Mouse (Mus musculus): ENCODE measurements around the gene Tmem117.

Tmem117 gene

GRCm38 (mm10) chr15:94903188-94903587 is 274.2 kb downstream of the Tmem117 start:
- no peak for DNase-seq

- no peak for DNase-seq
These were observed 275.8 kb downstream of the Tmem117 start for GRCm38 (mm10) chr15:94904672-94905407.

GRCm38 (mm10) chr15:94921672-94922071 is 292.6 kb downstream of the Tmem117 start:
- DNase-seq = no peak

- no peak for DNase-seq
These were observed 299.0 kb downstream of the Tmem117 start for GRCm38 (mm10) chr15:94927986-94928385.

- DNase-seq = no peak
These were observed 301.7 kb downstream of the Tmem117 start for GRCm38 (mm10) chr15:94930743-94931142.

GRCm38 (mm10) chr15:94933044-94933443 is 304.0 kb downstream of the Tmem117 start:
- no peak for DNase-seq

- DNase-seq = no peak
These were observed 304.4 kb downstream of the Tmem117 start for GRCm38 (mm10) chr15:94933480-94933879.

GRCm38 (mm10) chr15:94941954-94942353 is 312.9 kb downstream of the Tmem117 start:
- no peak for DNase-seq

GRCm38 (mm10) chr15:94942465-94942864 is 313.4 kb downstream of the Tmem117 start:
- no peak for DNase-seq

GRCm38 (mm10) chr15:94943891-94944290 is 314.9 kb downstream of the Tmem117 start:
- no peak for DNase-seq

GRCm38 (mm10) chr15:94951382-94952048 is 322.5 kb downstream of the Tmem117 start:
- DNase-seq = no peak

- DNase-seq = peak; percentile 28
These were observed 327.7 kb downstream of the Tmem117 start for GRCm38 (mm10) chr15:94956697-94957096.

- DNase-seq = no peak
These were observed 328.2 kb downstream of the Tmem117 start for GRCm38 (mm10) chr15:94957202-94957601.

- DNase-seq = no peak
These were observed 338.0 kb downstream of the Tmem117 start for GRCm38 (mm10) chr15:94967004-94967403.

- DNase-seq = no peak
These were observed 339.6 kb downstream of the Tmem117 start for GRCm38 (mm10) chr15:94968403-94969180.

GRCm38 (mm10) chr15:94981798-94982197 is 352.8 kb downstream of the Tmem117 start:
- DNase-seq = peak; percentile 35

GRCm38 (mm10) chr15:94995352-94995751 is 366.3 kb downstream of the Tmem117 start:
- DNase-seq = no peak

- no peak for DNase-seq
These were observed 376.2 kb downstream of the Tmem117 start for GRCm38 (mm10) chr15:95005121-95005824.

- no peak for DNase-seq
These were observed 393.2 kb downstream of the Tmem117 start for GRCm38 (mm10) chr15:95022251-95022650.

GRCm38 (mm10) chr15:95024401-95024800 is 395.4 kb downstream of the Tmem117 start:
- no peak for DNase-seq

GRCm38 (mm10) chr15:95028862-95029486 is 399.9 kb downstream of the Tmem117 start:
- no peak for DNase-seq

- DNase-seq = no peak
These were observed 400.4 kb downstream of the Tmem117 start for GRCm38 (mm10) chr15:95029487-95029875.
